Mouse (Mus musculus): ENCODE results near the gene Zscan20. TPM values are rescaled to one million over a fixed set of nuclear protein-coding genes. Genes with fewer than 3 reads are reported as not detected.
"Not testable (repeated sequence)": the region's sequence is repeated elsewhere in the genome, so short reads cannot be mapped to it uniquely, and the experiment has no call there.

Gene Zscan20
- total RNA-seq, 2 experiments from 2014 or later = 9.1 to 9.5 TPM

- no peak for DNase-seq (ENCODE audit: low spot score in 2 of 2)
Measured at GRCm38 (mm10) chr4:128617363-128618120, 7.6 kb upstream of the Zscan20 start.

DNA sequence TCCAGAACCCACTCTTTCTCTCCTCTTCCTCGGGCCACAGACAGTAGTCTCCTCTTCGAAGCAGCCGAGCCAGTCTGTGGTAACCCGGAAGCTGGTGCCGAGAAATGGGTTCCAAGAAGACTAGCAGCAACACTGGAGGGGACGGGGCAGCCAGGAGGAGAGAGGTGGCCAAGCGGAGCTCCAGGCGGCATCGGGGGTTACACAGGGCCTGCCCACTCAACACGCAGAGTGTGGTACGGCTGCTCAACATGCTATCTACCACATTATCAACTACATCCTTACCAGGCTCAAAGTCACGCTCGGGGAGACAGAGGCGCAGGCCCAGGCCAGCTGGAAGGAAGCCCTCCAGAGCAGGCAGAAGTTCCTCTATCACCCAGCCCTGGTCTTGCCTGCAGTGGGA is 5.9 kb upstream of the Zscan20 start:
- DNase-seq (ENCODE audit: low spot score in 2 of 2) = no peak

DNA sequence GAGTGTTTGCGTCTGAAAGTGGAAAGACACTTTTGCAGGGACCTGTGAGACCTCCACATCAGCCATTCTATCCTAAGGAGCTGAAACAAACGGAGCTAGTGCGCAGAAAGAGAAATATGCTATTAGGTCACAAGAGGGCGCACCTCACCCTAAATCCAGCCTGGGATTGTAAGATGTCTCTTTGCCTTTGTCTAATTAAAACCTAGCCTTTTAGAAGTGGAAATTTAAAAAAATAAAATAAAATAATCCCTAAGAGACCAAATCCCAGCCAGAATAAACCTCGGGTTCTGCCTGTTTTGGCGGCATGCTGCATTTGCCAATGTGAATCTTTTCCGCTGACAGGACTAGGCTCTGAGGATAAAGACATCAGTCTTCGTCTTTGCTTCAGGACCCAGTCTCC is 3.4 kb upstream of the Zscan20 start:
- peak in 1 of 2 experiments; percentile 74 for DNase-seq (ENCODE audit: low spot score in 2 of 2)

- DNase-seq (ENCODE audit: low spot score in 2 of 2) = not testable (repeated sequence)
Measured at GRCm38 (mm10) chr4:128611726-128612125, 1.8 kb upstream of the Zscan20 start.

GRCm38 (mm10) chr4:128610706-128611105 is 808 bp upstream of the Zscan20 start:
- DNase-seq (ENCODE audit: low spot score in 2 of 2) = no peak

DNA sequence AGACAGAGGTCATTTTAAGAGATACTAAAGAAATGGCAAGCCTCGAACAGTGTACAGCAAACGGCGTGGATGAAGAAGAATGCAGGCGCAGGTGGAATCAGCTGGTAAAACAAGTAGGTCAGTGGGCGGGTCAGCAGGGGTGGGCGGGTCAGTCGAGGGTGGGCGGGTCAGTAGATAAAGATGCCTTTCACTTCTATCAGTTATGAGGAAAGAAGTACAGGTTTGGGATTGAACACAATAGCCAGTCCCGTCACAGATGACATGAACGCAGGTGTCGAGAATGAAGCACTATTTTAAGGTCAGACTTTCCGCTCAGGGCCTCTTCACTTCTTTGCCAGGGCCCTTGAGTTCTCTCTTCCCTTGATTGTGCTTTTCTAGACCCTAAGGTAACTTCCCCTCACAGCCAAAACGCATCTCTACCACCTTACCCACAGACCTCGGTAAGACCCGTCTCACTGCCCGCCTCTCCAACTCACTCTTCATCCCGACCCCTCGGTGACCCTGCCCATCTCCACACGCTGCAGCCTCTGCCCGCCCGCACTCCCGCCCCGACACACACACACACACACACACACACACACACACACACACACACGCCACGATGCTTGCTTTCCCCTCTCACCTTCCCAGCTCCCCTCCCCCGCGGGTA is 498 bp downstream of the Zscan20 start:
- DNase-seq (ENCODE audit: low spot score in 2 of 2) = peak in 1 of 2 experiments; percentile 29

DNA sequence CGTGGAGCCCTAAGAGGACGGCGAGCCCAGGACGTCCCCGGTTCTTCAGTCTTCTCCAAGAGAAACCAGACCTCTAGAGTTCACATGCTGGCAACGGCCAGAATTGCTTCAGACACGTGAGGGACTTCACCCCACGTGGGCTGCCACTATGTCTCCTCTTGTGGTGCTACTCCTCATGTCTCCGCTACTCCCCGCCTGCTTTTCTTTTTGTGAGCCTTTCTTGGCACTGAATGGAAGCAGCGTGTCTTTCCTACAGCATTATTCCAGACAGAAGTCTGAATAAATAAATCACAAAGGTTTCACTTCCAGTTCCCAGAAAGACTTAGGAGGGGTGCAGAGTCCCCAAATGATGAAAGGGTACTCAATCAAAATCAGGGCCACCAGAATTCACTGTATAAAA is 2.2 kb downstream of the Zscan20 start:
- DNase-seq (ENCODE audit: low spot score in 2 of 2) = no peak

- peak in 1 of 2 experiments; percentile 49 for DNase-seq (ENCODE audit: low spot score in 2 of 2)
Measured at GRCm38 (mm10) chr4:128606586-128606985, 3.3 kb downstream of the Zscan20 start.

DNA sequence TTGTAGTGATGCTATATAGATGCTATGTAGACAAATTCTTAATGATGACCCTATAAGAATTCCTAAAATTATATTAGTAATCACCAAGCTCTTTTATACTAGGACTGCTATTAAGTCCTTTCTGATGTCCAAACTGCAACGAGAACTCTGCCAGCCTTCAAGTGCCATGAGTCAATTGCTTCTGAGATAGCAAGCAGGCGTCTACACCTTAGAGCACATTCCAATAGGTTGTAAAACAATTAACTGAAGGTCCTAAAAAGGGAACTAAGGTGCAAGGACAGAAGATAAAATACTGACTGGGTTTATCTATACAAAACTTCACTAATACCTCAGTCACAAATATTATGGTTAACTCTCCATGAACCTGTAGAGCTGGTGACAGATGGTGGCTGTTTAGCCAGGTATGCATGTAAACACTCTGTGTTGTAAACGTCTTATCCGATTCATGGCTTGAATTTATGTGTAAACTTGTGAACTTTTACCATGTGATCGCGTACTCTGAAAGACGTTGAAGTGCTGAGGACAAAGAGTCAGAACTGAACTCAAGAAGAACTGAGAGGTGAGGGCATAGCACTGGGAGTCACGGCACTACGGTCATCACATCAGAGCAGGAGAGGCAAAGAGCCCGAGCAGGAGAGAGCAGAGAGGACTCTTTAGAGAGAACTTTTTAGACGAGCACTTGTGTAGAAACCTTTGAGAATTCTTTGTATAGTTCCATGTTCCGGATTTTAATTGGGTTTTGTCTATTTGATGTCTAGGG is 11.9 kb downstream of the Zscan20 start:
- DNase-seq (ENCODE audit: low spot score in 2 of 2) = no peak

GRCm38 (mm10) chr4:128594062-128594461 is 15.8 kb downstream of the Zscan20 start:
- no peak for DNase-seq (ENCODE audit: low spot score in 2 of 2)

DNA sequence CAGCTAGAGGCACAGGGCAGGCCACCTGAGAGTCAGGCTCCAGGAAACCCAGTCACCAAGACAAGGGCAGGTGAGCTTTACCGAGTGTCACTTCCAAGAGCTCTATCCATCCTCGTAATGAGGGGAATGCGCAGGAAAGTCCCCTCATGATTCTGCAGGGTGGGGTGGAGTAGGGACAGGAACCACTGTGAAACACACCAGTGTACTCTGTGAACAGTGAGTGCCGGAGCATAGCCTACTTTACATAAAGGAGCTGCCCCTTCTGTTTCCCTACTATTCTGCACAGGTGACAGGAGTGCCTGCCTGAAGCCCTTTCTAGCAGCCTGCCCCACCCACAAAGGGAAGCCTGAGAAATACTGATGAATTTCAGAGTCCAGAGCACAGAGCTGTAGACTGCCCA is 16.6 kb downstream of the Zscan20 start:
- no peak for DNase-seq (ENCODE audit: low spot score in 2 of 2)

DNA sequence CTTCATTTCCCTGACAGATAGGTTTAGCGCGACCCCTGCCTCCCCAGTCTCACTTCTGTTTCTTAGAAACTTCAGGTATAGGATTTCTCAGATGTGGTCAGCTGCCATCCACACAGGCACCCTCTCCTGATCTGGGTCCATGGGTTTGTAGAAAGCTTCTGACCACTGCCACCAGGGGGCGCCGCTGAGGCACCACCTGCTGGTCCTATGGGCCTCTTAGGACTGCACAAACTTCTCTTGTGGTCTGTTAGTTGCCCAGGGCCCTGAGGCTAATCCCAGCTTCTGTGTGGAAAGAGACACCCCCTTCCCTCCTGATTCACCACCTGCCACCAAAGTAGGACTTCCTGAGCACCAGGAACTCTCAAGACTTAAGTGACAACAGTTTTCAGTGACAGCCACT is 30.7 kb downstream of the Zscan20 start:
- DNase-seq (ENCODE audit: low spot score in 2 of 2) = no peak

DNA sequence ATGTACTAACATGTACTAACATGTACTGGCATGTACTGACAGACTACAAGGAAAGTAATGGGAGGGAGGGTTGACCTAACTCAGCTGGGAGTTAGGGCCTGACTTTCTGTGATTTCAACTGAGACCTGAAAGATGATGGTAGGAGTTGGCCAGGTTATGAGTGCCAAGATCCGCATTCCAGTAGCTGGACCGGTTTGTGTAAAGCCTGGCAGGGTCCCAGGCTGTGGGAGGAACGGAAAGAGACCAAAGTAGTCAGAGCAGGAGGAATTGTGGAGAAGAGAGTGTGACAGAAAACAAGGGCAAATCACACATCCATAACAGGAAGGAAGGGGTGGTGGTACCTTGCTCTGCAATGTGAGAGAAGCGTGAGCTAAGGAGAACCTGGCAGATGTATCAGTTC is 34.1 kb downstream of the Zscan20 start:
- no peak for DNase-seq (ENCODE audit: low spot score in 2 of 2)

DNA sequence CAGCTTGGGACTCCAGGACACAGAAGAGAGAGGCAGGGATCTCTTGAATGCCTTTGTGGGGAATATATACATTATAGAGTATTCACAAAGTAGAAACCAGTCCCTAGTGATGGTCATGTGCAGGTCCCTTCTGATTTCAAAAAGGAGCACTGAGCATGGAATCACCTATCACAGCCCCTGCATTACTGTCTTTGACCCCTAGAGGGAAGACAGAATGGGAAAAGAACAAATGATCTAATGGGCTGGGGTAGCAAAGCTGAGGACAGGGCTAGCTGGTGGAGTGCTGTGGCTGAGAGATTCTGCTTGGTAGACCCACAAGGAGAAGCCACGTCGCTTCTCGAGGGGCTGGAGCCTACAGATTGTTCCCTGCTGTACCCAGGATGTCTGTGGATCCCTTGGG is 49.6 kb downstream of the Zscan20 start:
- DNase-seq (ENCODE audit: low spot score in 2 of 2) = no peak

- DNase-seq (ENCODE audit: low spot score in 2 of 2) = no peak
Measured at GRCm38 (mm10) chr4:128554198-128554597, 55.7 kb downstream of the Zscan20 start.

GRCm38 (mm10) chr4:128550756-128551155 is 59.1 kb downstream of the Zscan20 start:
- DNase-seq (ENCODE audit: low spot score in 2 of 2) = no peak

DNA sequence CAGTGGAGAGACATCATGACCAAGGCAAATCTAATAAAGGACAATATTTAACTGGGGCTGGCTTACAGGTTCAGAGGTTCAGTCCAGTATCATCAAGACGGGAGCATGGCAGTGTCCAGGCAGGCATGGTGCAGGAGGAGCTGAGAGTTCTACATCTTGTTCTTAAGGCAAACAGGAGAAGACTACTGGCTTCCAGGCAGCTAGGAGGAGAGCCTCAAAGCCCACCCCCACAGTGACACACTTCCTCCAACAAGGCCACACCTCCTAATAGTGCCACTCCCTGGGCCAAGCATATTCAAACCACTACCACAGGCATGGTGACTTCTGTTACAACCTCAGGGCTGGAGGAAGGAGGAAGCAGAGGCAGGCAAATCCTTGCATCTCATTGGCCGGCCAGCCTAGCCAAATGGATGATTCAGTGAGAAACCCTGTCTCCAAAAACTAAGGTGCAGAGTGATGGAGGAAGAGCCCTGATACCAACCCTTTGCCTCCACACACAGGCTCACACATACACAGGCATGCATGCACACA is 65.9 kb downstream of the Zscan20 start:
- DNase-seq (ENCODE audit: low spot score in 2 of 2) = not testable (repeated sequence)

DNA sequence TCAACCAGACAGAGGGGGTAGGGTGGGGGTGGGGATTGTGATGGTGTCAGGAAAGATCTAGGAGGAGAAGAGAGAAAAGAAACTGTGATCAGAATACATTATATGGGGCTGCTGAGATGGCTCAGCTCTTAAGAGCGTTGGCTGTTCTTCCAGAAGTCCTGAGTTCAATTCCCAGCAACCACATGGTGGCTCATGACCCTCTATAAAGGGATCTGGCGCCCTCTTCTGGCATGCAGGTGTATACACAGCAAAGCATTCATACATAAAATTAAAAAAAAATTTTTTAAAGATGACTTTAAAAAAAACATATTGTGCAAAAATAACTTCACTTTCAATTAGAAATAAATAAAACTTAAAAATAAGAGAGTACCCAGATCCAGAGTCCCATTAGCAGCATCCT is 66.5 kb downstream of the Zscan20 start:
- no peak for DNase-seq (ENCODE audit: low spot score in 2 of 2)
